Mouse (Mus musculus) megakaryocyte, embryonic 14.5 days (primary cell): ENCODE data around the gene Hecw2.

Experiments
- FLI1 ChIP-seq: IDR thresholded peaks from 2 replicates; pipeline ENCODE4 v1.6.1; 2012; ENCODE audit warnings: low read length, inconsistent platforms, mixed read lengths
- GATA1 ChIP-seq: IDR thresholded peaks from 3 replicates; pipeline ENCODE4 v1.6.1; 2012; ENCODE audit warnings: mixed read lengths, low read length, inconsistent platforms, borderline replicate concordance

GRCm38 (mm10) chr1:54133802-54134436 lies 61.0 kb downstream of the Hecw2 start:
- TF ChIP-seq FLI1 (no peak), GATA1 (no peak)
